ENCODE assay signal across 26 mouse cellular contexts in genomic region chr16:78579386-78579785, GRCm38 (mm10).
"Had no signal": no experiment of that assay in that cellular context is flagged by ENCODE, and none has a peak within 500 bp of the region (broad histone marks: within the 10 kb centered on the region; RNA-seq: fewer than 3 reads in every experiment).

No protein-coding gene starts in this region.

- H3K36me3 ChIP-seq: embryonic facial prominence, embryonic 10.5 days; embryonic facial prominence, embryonic 12.5 days; embryonic facial prominence, embryonic 13.5 days; embryonic facial prominence, embryonic 15.5 days; forebrain, embryonic 10.5 days; forebrain, embryonic 12.5 days; forebrain, embryonic 15.5 days had no signal

- DNase-seq: cerebellum, adult 2 months; cerebellum, adult 8-10 months; cerebellum, adult 9-10 months; cerebellum, adult 9-11 months; cerebellum, postnatal 10 days; cerebellum, postnatal 14 days; cerebellum, postnatal 25 days; cerebellum, postnatal 36 days; embryo, embryonic 11 days; forebrain, postnatal 0 days; gastrocnemius, adult 2 months; gastrocnemius, postnatal 10 days; gastrocnemius, postnatal 14 days; gastrocnemius, postnatal 25 days; gastrocnemius, postnatal 36 days; heart, adult 18-20 months; heart, adult 2 months had no signal

- H3K27me3 ChIP-seq: embryonic facial prominence, embryonic 12.5 days; embryonic facial prominence, embryonic 13.5 days; embryonic facial prominence, embryonic 15.5 days; forebrain, embryonic 12.5 days; forebrain, embryonic 13.5 days; forebrain, embryonic 15.5 days had no signal

- H3K9me3 ChIP-seq: embryonic facial prominence, embryonic 10.5 days; embryonic facial prominence, embryonic 12.5 days; embryonic facial prominence, embryonic 15.5 days; forebrain, embryonic 12.5 days; forebrain, embryonic 13.5 days; forebrain, embryonic 15.5 days had no signal

- H3K4me3 ChIP-seq: embryonic facial prominence, embryonic 10.5 days; embryonic facial prominence, embryonic 12.5 days; embryonic facial prominence, embryonic 13.5 days; embryonic facial prominence, embryonic 15.5 days; erythroblast, embryonic 14.5 days; forebrain, embryonic 10.5 days; forebrain, embryonic 12.5 days; forebrain, embryonic 13.5 days; forebrain, embryonic 15.5 days; gastrocnemius, adult 2 months; heart, adult 2 months had no signal

- H3K27ac ChIP-seq: embryonic facial prominence, embryonic 10.5 days; embryonic facial prominence, embryonic 12.5 days; embryonic facial prominence, embryonic 13.5 days; embryonic facial prominence, embryonic 15.5 days; forebrain, embryonic 10.5 days; forebrain, embryonic 12.5 days; forebrain, embryonic 13.5 days; forebrain, embryonic 15.5 days; gastrocnemius, adult 2 months; heart, adult 2 months had no signal
